Mouse (Mus musculus) cerebellum, adult 9-11 months (tissue): Measurements from ENCODE around the gene Olfr1265.

ENCODE experiments used
- DNase-seq: peaks from one replicate; pipeline ENCODE4 v3.0.0; 2022

The Olfr1265 gene

DNA sequence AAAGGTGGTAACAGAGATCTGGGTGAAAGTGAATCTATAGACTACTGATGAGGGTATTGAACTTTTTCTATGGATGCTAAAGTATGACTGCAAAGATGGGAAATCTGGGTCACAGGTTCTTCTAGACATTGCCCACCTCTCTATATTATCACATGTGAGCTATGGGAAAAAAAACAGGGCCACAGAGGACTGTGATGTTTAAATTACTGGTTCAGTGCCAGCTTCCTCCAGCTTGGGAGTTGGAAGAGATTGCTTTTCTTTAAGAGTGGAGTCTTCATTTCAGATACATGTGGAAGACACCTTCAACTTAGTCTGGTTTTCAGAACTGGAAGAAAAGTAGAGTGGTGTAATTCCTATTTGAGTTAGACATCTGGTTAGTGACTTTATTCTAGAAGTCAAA is at the start of gene Olfr1265:
Olfr1265 (plus strand) TSS at position 301 of the 400 bp plus-strand sequence.
- no peak for DNase-seq

DNA sequence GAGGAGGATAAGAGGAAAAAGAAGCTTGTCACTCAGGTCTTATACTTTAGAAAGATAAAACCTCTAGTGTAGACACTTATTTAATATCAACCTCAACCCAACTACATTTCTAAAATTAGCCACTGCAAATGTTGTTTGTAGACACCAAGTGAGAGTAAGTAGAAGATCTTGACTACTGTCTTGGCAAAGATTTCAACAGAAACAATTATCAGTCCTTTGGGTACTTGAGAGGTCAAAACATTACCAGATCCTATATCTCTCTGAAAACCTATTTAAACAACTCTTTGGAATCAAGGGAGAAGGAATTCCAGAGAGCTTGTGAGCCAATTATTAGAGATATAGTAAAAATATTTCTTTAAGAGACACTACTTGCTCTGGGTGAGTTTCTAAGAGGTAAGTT is 44.2 kb upstream of the Olfr1265 start, which contains the start of gene Olfr1261:
Olfr1261 (plus strand) TSS at position 301 of the 400 bp plus-strand sequence.
- DNase-seq = no peak

DNA sequence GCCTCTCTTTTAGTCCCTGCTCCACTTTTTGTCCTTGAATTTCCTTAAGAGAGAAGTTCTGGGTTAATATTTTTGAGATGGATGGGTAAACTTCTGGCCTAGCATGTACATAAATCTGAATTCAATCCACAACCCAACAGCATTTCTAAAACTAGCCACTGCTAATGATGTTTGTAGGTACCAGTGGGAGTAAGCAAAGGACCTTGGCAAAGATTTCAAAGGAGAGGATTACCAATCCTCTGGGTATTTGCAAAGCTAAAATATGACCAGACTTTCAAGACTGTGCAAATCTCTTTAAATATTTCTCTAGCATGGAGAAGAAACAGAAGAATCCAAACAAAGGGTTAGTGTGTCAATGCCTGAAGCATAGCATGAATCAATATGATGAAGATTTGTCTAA is 35.3 kb upstream of the Olfr1265 start, which contains the start of gene Olfr1262:
Olfr1262 (plus strand) TSS at position 301 of the 400 bp plus-strand sequence.
- DNase-seq = no peak

DNA sequence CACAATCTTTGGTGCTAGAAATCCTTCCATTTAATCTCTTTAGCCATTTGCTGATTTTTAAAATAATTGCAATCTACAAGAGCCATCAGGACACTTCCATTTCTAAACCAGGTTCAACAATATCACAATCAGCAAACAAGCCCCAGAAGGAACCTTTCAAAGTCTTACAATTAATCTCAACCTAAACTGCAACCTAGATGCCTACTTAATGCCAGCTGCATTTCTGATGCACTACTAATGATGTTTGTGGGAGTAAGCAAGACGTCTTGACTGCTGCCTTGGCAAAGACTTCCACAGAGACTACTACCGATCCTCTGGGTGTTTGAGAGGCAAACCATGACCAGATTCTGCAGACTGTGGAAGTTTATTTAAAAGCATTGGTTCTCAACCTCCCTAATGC is 23.3 kb upstream of the Olfr1265 start, which contains the start of gene Olfr1263:
Olfr1263 (plus strand) TSS at position 301 of the 400 bp plus-strand sequence.
- no peak for DNase-seq

DNA sequence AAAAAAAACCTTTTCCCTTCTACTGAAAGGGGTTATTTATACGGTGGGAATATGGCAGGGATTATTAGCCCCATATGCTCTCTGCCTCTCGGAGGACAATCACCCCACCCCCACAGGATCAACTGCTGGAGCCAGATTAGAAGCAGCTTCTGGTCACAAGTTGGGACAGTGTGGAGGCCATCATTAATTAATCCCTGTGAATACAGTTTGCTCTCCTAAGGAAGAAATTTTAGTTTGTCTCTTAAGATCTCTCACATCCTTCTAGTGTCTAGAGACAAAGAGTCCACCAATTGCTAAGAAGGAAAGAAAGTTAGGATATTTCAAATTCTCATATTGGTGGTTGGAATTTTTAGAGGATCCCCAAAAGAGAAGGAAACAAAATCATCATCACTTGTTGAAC is 9.7 kb upstream of the Olfr1265 start, which contains the start of gene Olfr1264:
Olfr1264 (minus strand) TSS at position 101 of the 400 bp plus-strand sequence.
- no peak for DNase-seq

DNA sequence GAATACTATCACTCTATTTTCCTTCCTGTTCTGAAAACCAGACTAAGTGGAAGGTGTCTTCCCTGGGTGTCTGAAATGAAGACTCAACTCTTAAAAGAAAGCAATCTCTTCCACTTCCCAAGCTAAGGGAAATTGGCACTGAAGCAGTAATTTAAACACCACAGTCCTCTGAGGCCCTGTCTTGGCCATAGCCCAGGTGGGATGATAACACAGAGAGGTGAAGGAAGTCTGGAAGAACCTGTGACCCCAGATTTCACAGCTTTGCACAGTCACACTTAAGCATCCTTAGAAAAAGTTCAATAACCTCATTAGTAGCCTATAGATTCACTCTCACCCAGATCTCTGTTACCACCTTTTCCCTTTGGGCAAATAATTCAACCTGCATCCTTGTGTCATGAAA is 28.4 kb downstream of the Olfr1265 start, which contains the start of gene Olfr140:
Olfr140 (minus strand) TSS at position 101 of the 400 bp plus-strand sequence.
- DNase-seq = no peak

DNA sequence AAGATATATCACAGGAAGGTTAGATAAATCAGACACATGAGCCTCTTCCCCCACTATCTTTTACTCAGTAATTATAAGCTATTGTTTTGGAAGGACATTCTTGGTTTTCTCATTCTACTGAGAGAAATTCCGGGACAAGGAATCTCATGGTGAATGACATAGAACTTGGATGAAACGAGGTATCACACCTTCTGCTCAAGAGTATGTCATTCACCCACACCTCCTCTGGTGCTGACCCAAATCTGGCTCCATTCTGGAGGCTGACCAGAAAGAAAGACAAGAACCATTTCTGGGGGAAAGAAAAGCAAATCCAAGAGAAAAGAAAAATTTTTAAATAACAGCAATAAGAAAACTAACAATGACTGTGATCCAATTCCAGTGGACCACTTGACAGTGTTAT is 34.9 kb downstream of the Olfr1265 start:
- no peak for DNase-seq
